Mouse (Mus musculus) liver, adult 2 months (tissue): Measurements from ENCODE around the gene Ptprs.

Experiments used
- CTCF ChIP-seq: fragments of 200-500 bp; IDR thresholded peaks from 2 replicates; pipeline ENCODE4 v1.5.1; 2011; ENCODE audit warnings: low read depth, low read length, control low read depth
- POLR2A ChIP-seq: fragments of 200-500 bp; IDR thresholded peaks from 2 replicates; pipeline ENCODE4 v1.6.1; 2011; ENCODE audit warnings: low read length, control low read depth; ENCODE audit not compliant: insufficient read depth; ENCODE audit errors: extremely low read depth

- TF ChIP-seq POLR2A = no peak
- 0 out of 2 replicates have a peak, but pooled peaks have one; percentile 26 for TF ChIP-seq CTCF
Observed at GRCm38 (mm10) chr17:56502526-56502925, 26.2 kb upstream of the Ptprs start.
